Mouse (Mus musculus) embryo, embryonic 10 days (tissue): ENCODE data around the gene Ankrd13d.

Experiments
- DNase-seq: peaks from one replicate; pipeline ENCODE4 v3.0.0-alpha.2; 2015; ENCODE audit warnings: low spot score

Ankrd13d gene

DNA sequence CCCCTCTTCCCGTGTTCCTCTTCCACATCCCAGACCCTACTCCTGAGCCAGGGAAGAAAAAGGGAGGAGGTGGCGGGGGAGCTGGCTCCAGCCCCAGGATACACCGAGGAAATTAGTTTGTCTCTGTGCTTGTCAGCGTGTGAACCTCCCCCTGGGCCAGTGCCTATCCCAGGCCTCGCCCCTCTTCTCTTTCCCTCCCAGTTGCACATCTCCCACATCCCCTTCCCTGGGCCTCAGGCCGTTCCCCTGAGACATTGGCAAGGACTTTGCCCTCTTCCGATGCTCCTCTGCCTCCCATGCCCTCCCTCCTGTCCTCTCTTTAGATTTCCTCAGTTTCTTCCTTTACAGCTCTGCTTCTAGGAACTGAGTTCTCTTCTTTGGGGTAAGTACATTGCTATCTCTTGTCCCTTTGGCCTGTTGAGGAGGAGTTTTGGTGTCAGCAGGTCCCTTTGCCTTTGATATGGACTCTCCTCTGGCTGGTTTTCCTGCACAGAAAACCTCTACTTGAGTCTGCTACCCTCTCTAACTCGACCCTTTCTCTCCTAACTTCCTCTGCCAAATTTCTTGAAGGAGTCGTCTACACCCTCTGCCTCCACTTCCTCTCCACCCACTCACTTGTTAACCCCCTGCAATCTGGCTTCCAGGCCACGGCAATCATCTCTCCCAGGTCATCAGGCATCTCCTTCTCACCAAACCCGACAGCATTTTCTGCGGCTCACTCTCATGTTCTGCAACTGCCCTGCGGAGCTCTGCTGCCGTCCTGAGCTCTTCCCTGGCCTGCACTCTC is 61.8 kb downstream of the Ankrd13d start:
- DNase-seq = no peak

DNA sequence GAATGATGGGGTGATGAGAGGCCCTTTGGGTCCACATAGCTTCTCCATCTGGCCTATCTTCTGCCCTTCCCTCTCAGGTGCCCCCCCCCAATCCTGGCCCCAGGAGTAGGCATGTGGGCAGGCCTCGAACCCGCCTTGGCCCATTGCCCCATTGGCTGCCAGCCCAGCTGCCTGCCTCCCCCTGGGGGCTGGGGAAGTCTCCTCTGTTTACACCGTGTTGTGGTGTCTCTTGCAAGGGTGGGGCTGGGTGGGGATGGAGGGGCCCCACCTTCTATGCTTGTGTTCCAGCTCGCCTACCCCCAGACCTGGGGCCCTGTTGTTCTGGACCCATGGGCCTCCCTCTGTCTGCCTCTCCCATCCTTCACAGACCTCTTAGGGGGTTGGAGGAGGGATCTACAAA is 62.5 kb downstream of the Ankrd13d start:
- no peak for DNase-seq
